Mouse (Mus musculus): ENCODE measurements around the gene Nupl2. TPM values are rescaled to one million over a fixed set of nuclear protein-coding genes. Genes with fewer than 3 reads are reported as not detected.

Nupl2 gene
- polyA plus RNA-seq, 1 experiment from 2014 or later, result 4.7 TPM

- WGBS, result 92% methylated on average over 16 of the region's 16 CpGs
- Histone ChIP-seq H3K36me3 (ENCODE audit: control insufficient read depth, insufficient read depth) (peaks cover 32% of the 10 kb centered on the region), H3K4me3 (ENCODE audit: low read depth, low read length) (no peak overlapping the region), H3K9ac (ENCODE audit: low read depth, low read length) (no peak overlapping the region), H3K27ac (ENCODE audit: low read depth, low read length) (no peak overlapping the region), H3K4me2 (replicated peaks; ENCODE audit: low read depth) (no peak overlapping the region), H3K9me3 (ENCODE audit: control insufficient read depth) (no peaks in the 10 kb centered on the region), H3K27me3 (replicated peaks; ENCODE audit: control insufficient read depth, insufficient read depth, low read length) (no peaks in the 10 kb centered on the region), H3K4me1 (replicated peaks; ENCODE audit: control insufficient read depth, insufficient read depth, low read length) (no peaks in the 10 kb centered on the region)
- no peak for ATAC-seq
- TF ChIP-seq CTCF (IDR thresholded peaks at IDR 0.05; ENCODE audit: low read depth), result no peak
Observed at GRCm38 (mm10) chr5:24181514-24182295, 16.9 kb downstream of the Nupl2 start.

GRCm38 (mm10) chr5:24182296-24182734, 17.6 kb downstream of the Nupl2 start:
- H3K27ac ChIP-seq (ENCODE audit: low read depth, low read length), result no peak overlapping the region
- H3K27me3 ChIP-seq (replicated peaks; ENCODE audit: control insufficient read depth, insufficient read depth, low read length), result no peaks in the 10 kb centered on the region
- peaks cover 32% of the 10 kb centered on the region for H3K36me3 ChIP-seq (ENCODE audit: control insufficient read depth, insufficient read depth)
- H3K4me1 ChIP-seq (replicated peaks; ENCODE audit: control insufficient read depth, insufficient read depth, low read length), result no peaks in the 10 kb centered on the region
- WGBS, result 90% methylated on average over 9 of the region's 9 CpGs
- no peak for TF ChIP-seq CTCF (IDR thresholded peaks at IDR 0.05; ENCODE audit: low read depth)
- H3K4me2 ChIP-seq (replicated peaks; ENCODE audit: low read depth), result no peak overlapping the region
- H3K4me3 ChIP-seq (ENCODE audit: low read depth, low read length), result no peak overlapping the region
- H3K9me3 ChIP-seq (ENCODE audit: control insufficient read depth), result no peaks in the 10 kb centered on the region
- ATAC-seq, result no peak
- no peak overlapping the region for H3K9ac ChIP-seq (ENCODE audit: low read depth, low read length)

DNA sequence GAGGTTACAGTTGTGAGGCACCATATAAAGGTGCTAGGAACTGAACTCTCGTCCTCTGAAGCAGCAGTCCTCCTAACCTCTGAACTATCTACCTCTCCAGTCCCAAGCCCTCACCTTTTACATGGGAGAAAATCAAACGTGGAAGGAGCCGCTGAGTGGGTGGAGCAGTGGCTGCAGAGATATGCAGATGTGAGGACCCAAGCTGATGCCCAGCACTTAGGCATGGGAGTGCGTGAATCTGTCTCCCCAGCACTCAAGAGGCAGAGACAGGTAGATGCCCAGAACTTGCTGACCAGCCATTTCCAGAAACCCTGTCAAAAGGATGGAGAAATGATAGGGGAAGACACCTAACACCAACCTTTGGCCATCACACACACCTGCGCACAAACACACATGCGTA, 18.3 kb downstream of the Nupl2 start:
- WGBS, result 90% methylated on average over 6 of the region's 6 CpGs
- Histone ChIP-seq H3K27ac (ENCODE audit: low read depth, low read length) (no peak overlapping the region), H3K4me3 (ENCODE audit: low read depth, low read length) (no peak overlapping the region), H3K27me3 (replicated peaks; ENCODE audit: control insufficient read depth, insufficient read depth, low read length) (no peaks in the 10 kb centered on the region), H3K36me3 (ENCODE audit: control insufficient read depth, insufficient read depth) (peaks cover 26% of the 10 kb centered on the region), H3K4me1 (replicated peaks; ENCODE audit: control insufficient read depth, insufficient read depth, low read length) (no peaks in the 10 kb centered on the region), H3K4me2 (replicated peaks; ENCODE audit: low read depth) (no peak overlapping the region), H3K9ac (ENCODE audit: low read depth, low read length) (no peak overlapping the region), H3K9me3 (ENCODE audit: control insufficient read depth) (no peaks in the 10 kb centered on the region)
- no peak for TF ChIP-seq CTCF (IDR thresholded peaks at IDR 0.05; ENCODE audit: low read depth)
- ATAC-seq, result no peak

- H3K4me3 ChIP-seq (ENCODE audit: low read depth, low read length), result no peak overlapping the region
- WGBS, result 92% methylated on average over 5 of the region's 5 CpGs
- ATAC-seq, result no peak
Observed at GRCm38 (mm10) chr5:24184011-24184410, 19.2 kb downstream of the Nupl2 start.

DNA sequence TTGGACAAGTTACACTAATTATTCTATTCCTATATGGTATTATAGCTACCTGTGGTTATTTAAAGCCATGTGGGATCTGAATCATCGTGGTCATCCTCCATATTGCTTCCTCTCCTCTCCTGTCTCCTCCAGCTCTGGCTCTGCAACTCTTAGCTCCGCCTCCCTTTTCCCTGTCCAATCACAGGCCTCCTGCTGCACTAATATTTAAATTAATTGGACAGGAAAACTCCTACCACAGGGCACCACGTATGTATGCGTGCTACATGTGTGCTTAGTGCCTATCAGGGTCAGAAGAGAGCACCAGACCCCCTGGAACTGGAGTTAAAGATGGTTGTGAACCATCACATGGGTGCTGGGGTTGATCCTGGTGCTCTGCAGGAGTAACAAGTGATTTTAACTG, 23.7 kb downstream of the Nupl2 start:
- H3K9ac ChIP-seq (ENCODE audit: low read depth, low read length), result no peak overlapping the region
- no peak for TF ChIP-seq CTCF (IDR thresholded peaks at IDR 0.05; ENCODE audit: low read depth)
- ATAC-seq, result no peak
- WGBS, result 65% methylated on average over 4 of the region's 4 CpGs
- no peaks in the 10 kb centered on the region for H3K9me3 ChIP-seq (ENCODE audit: control insufficient read depth)
- H3K4me1 ChIP-seq (replicated peaks; ENCODE audit: control insufficient read depth, insufficient read depth, low read length), result no peaks in the 10 kb centered on the region
- no peak overlapping the region for H3K27ac ChIP-seq (ENCODE audit: low read depth, low read length)
- no peak overlapping the region for H3K4me3 ChIP-seq (ENCODE audit: low read depth, low read length)
- peaks cover 3% of the 10 kb centered on the region; the same call in 1 of the 2 replicates for H3K36me3 ChIP-seq (ENCODE audit: control insufficient read depth, insufficient read depth)
- no peak overlapping the region for H3K4me2 ChIP-seq (replicated peaks; ENCODE audit: low read depth)
- no peaks in the 10 kb centered on the region for H3K27me3 ChIP-seq (replicated peaks; ENCODE audit: control insufficient read depth, insufficient read depth, low read length)

More at GRCm38 (mm10) chr5:24184011-24184410, 19.2 kb downstream of the Nupl2 start:
- Histone ChIP-seq H3K27me3 (replicated peaks; ENCODE audit: control insufficient read depth, insufficient read depth, low read length) (no peaks in the 10 kb centered on the region), H3K27ac (ENCODE audit: low read depth, low read length) (no peak overlapping the region), H3K4me1 (replicated peaks; ENCODE audit: control insufficient read depth, insufficient read depth, low read length) (no peaks in the 10 kb centered on the region), H3K9ac (ENCODE audit: low read depth, low read length) (no peak overlapping the region), H3K36me3 (ENCODE audit: control insufficient read depth, insufficient read depth) (peaks cover 20% of the 10 kb centered on the region), H3K4me2 (replicated peaks; ENCODE audit: low read depth) (no peak overlapping the region), H3K9me3 (ENCODE audit: control insufficient read depth) (no peaks in the 10 kb centered on the region)
- no peak for TF ChIP-seq CTCF (IDR thresholded peaks at IDR 0.05; ENCODE audit: low read depth)

DNA sequence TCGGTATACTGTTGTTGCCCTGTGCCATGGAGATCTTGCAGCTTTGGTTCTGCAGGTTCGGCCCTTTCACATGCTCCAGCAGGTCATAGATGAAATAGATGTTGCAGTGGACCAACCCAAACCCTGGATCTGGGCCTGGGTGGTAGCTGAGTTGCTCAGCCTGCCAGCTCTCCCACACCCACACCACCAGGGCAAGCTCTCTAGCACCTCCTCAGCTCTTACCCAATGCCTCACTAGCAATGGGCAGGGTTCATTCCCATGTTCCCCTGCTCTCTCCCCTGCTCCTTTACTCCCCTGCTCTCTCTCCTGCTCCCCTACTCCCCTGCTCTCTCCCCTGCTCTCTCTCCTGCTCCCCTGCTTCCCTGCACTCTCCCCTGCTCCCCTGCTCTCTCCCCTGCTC, 27.1 kb downstream of the Nupl2 start:
- H3K4me1 ChIP-seq (replicated peaks; ENCODE audit: control insufficient read depth, insufficient read depth, low read length), result no peaks in the 10 kb centered on the region
- no peak overlapping the region for H3K27ac ChIP-seq (ENCODE audit: low read depth, low read length)
- no peaks in the 10 kb centered on the region for H3K27me3 ChIP-seq (replicated peaks; ENCODE audit: control insufficient read depth, insufficient read depth, low read length)
- ATAC-seq, result no peak
- no peak overlapping the region for H3K9ac ChIP-seq (ENCODE audit: low read depth, low read length)
- H3K4me3 ChIP-seq (ENCODE audit: low read depth, low read length), result no peak overlapping the region
- TF ChIP-seq CTCF (IDR thresholded peaks at IDR 0.05; ENCODE audit: low read depth), result no peak
- WGBS, result 80% methylated on average over 2 of the region's 2 CpGs
- no peaks in the 10 kb centered on the region for H3K36me3 ChIP-seq (ENCODE audit: control insufficient read depth, insufficient read depth)
- H3K9me3 ChIP-seq (ENCODE audit: control insufficient read depth), result no peaks in the 10 kb centered on the region
- H3K4me2 ChIP-seq (replicated peaks; ENCODE audit: low read depth), result no peak overlapping the region

Data from intestine, postnatal 0 days (tissue).